Mouse (Mus musculus) C3H10T1/2 (cell line): ENCODE results near the gene Prss54. TPM values are rescaled to one million over a fixed set of nuclear protein-coding genes. Genes with fewer than 3 reads are reported as not detected.

Experiments
- polyA plus RNA-seq, 2 experiments: library from polyadenylated mRNA; unstranded; fragments of >200 nt; fragmentation: generic; extraction: Trizol; gene quantifications; one replicate each; pipeline ENCODE4 v1.2.1; 2012; ENCODE audit warnings: missing spikeins in 2 of 2

The Prss54 gene
- polyA plus RNA-seq = not detected

GRCm38 (mm10) chr8:95576240-95576639 lies at the start of gene Prss54:
Prss54 (minus strand) TSS chr8:95576340.

DNA sequence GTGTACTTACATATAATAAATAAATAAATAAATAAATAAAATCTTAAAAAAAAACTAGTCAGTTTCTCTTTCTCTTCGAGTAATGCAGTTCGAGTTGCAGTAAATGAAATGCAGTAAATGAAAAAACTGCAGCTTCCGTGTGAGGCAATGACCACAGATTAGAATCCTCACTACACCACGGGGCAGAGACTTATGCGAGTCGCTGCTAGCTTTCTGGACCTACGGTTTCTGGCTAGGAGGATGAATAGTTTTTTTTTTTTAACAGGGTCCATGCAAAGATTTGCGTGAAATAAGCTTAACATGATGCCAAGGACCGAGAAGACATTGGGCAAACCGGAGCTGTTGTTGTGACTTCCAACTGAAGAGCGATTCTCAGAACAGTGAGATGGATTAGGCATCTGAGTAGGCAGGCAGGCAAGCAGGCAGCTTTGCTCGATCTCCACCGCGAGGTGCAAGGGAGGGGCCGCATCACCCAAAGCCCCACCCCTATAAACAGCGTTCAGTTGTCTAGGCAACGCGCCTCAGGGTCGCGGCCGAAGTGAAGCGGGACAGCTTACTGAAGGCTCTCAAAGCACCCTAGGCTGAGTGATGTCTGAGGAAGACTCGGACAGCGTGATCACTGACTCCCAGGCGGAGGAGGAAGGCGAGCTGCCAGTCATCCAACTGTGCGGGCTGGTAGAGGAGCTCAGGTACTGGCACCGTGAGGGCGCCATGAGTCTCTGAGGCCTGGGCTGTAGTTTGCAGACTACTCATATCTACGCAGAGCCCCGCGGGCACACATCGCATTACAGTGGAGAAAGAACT lies 42.4 kb downstream of the Prss54 start, which contains the start of gene Ccdc113:
Gene Ccdc113, plus strand, starts transcription at position 502 of the 804 bp plus-strand sequence.

Other genes starting within 250 kb of the Prss54 start
- 1 to 10 TPM; 1.4 to 7.7 TPM for gene Zfp319, start 244.4 kb downstream of the Prss54 start, polyA plus RNA-seq
- gene Usb1, start 244.1 kb downstream of the Prss54 start, polyA plus RNA-seq = 10 to 100 TPM; 14.6 to 26.3 TPM
- 1 to 10 TPM in 1 of 2 experiments, under 1 TPM in 1; 0.18 to 2.5 TPM for gene Mmp15, start 224.1 kb downstream of the Prss54 start, polyA plus RNA-seq
- gene Cfap20, start 141.5 kb downstream of the Prss54 start, polyA plus RNA-seq = 10 to 100 TPM; 16.0 to 73.6 TPM
- gene Csnk2a2, start 86.3 kb downstream of the Prss54 start, polyA plus RNA-seq = 10 to 100 TPM; 25.0 to 43.3 TPM
- gene Ccdc113, start 42.3 kb downstream of the Prss54 start, polyA plus RNA-seq = under 1 TPM in 1 of 2 experiments, not detected in 1; 0.33 TPM
- gene Gins3, start 57.1 kb upstream of the Prss54 start, polyA plus RNA-seq = 1 to 10 TPM; 1.4 to 2.7 TPM
- 1 to 10 TPM; 1.1 to 8.9 TPM for gene Ndrg4, start 100.6 kb upstream of the Prss54 start, polyA plus RNA-seq
- 1 to 10 TPM; 3.1 to 4.4 TPM for gene Setd6, start 139.5 kb upstream of the Prss54 start, polyA plus RNA-seq
- gene Cnot1, start 231.1 kb upstream of the Prss54 start, polyA plus RNA-seq = 10 to 100 TPM in 1 of 2 experiments, 1 to 10 TPM in 1; 3.2 to 40.6 TPM
- 100 to 1,000 TPM; 181 to 185 TPM for gene Sap18b, start 249.0 kb upstream of the Prss54 start, polyA plus RNA-seq